Mouse (Mus musculus): ENCODE measurements around the gene Slc12a9.
A peak's percentile ranks its signal among the peaks of the same experiment; 100 is the strongest.

Gene Slc12a9

GRCm38 (mm10) chr5:137333512-137334174 lies at the start of gene Slc12a9:
Slc12a9 (minus strand) TSS chr5:137333597.
- DNase-seq (ENCODE audit: low spot score in 2 of 2): peak; percentile 90 to 92

DNA sequence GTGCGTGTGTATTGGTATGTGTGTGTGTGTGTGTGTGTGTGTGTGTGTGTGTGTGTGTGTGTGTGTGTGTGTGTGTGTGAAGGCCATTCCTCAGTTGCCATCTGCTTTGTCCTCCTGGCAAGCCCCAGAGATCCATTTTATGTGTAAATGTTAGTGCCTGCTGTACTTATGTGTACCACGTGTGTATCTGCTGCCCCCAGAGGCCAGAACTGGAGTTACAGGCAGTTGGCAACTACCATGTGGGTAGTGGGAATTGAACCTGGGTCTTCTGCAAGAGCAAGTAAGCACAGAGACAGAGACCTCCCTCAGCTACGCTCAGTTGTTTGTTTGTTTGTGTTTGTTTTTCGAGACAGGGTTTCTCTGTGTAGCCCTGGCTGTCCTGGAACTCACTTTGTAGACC lies 47.8 kb upstream of the Slc12a9 start:
- DNase-seq (ENCODE audit: low spot score in 2 of 2): peak in 1 of 2 experiments; percentile 27

GRCm38 (mm10) chr5:137377603-137378002 lies 44.2 kb upstream of the Slc12a9 start:
- no peak for DNase-seq (ENCODE audit: low spot score in 2 of 2)

DNA sequence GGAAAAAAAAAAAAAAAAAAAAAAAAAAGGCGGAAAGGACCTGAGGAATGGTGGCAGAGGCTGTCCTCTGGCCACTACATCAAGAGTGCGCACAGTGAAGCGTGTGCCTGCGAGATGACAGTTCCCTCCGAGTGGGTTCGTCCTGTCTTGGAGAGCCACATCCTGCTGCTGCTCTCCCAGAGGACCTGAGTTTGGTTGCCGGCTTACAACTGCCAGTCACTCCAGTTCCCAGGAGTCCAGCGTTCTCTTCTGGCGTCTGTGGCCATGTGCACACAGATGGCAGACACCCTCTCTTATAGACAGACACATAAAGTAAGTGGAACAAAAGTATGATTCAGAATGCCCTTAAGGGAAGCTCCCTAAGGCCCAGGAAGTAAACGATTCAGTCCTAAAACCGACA lies 43.8 kb upstream of the Slc12a9 start:
- DNase-seq (ENCODE audit: low spot score in 2 of 2): no peak

- no peak for DNase-seq (ENCODE audit: low spot score in 2 of 2)
These were observed 43.3 kb upstream of the Slc12a9 start for GRCm38 (mm10) chr5:137376722-137377121.

DNA sequence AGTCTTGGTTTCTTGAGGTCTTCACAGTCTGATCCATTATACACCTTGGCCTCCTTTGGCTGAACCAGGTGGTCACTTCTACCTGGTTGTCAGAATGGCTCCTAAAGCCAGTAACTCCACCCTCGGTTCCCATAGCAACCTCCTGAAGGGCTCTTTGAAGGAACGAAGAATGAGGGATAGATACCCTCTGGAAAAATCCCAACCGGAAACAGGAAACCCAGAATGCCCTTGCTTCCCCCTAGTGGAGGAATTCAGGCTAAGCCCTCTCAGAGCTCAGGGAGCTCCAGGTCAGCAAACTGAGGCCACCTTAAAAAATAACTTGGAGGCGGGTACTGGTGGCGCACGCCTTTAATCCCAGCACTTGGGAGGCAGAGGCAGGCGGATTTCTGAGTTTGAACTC lies 42.8 kb upstream of the Slc12a9 start:
- no peak for DNase-seq (ENCODE audit: low spot score in 2 of 2)

GRCm38 (mm10) chr5:137375627-137376026 lies 42.2 kb upstream of the Slc12a9 start:
- DNase-seq (ENCODE audit: low spot score in 2 of 2): no peak

- DNase-seq (ENCODE audit: low spot score in 2 of 2): no peak
These were observed 41.2 kb upstream of the Slc12a9 start for GRCm38 (mm10) chr5:137374521-137375080.

- no peak for DNase-seq (ENCODE audit: low spot score in 2 of 2)
These were observed 40.1 kb upstream of the Slc12a9 start for GRCm38 (mm10) chr5:137373371-137373950.

GRCm38 (mm10) chr5:137369665-137370064 lies 36.3 kb upstream of the Slc12a9 start:
- no peak for DNase-seq (ENCODE audit: low spot score in 2 of 2)

GRCm38 (mm10) chr5:137358382-137358781 lies 25.0 kb upstream of the Slc12a9 start:
- no peak for DNase-seq (ENCODE audit: low spot score in 2 of 2)

- DNase-seq (ENCODE audit: low spot score in 2 of 2): no peak
These were observed 20.7 kb upstream of the Slc12a9 start for GRCm38 (mm10) chr5:137354091-137354490.

- no peak for DNase-seq (ENCODE audit: low spot score in 2 of 2)
These were observed 18.9 kb upstream of the Slc12a9 start for GRCm38 (mm10) chr5:137352011-137352975.

DNA sequence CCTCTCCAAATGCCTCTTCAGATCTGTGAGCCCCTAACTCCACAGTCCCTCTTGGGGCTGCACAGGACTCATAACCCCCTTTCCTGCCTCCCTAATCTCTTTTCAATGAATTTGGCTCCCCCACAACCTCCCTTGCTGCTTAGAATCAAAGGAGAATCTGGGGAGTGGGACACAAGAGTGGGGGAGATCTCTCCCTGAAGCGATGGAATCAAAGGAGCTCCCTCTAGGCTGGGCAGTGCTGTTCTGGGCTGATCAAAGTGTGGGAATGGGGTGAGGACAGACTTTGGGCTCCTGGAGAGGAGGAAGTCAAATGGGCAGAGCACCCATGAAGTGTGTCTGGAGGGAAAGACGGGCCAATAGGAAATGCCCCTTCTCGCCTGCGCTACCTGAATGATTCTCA lies 18.0 kb upstream of the Slc12a9 start:
- DNase-seq (ENCODE audit: low spot score in 2 of 2): no peak

DNA sequence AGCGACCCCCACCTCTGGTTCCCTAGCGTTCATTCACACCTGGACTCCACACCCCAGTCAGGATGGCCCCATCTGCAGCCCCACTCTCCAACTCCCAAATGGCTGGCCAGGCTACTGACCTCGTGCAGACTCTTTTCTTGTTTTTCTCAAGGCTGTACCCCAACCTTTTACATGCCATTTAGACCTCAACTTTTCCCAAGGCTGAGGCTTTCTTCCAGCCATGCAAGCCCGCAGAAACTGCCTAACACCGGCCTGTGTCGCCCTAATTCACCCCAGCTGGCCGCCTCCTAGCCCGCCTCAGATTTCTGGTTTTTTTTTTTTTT lies 17.6 kb upstream of the Slc12a9 start:
- DNase-seq (ENCODE audit: low spot score in 2 of 2): no peak

- DNase-seq (ENCODE audit: low spot score in 2 of 2): no peak
These were observed 17.0 kb upstream of the Slc12a9 start for GRCm38 (mm10) chr5:137350205-137351057.

GRCm38 (mm10) chr5:137349384-137350204 lies 16.2 kb upstream of the Slc12a9 start, which contains the start of gene Ephb4:
Ephb4 (plus strand) TSS chr5:137350109.
- DNase-seq (ENCODE audit: low spot score in 2 of 2): peak; percentile 61 to 77

DNA sequence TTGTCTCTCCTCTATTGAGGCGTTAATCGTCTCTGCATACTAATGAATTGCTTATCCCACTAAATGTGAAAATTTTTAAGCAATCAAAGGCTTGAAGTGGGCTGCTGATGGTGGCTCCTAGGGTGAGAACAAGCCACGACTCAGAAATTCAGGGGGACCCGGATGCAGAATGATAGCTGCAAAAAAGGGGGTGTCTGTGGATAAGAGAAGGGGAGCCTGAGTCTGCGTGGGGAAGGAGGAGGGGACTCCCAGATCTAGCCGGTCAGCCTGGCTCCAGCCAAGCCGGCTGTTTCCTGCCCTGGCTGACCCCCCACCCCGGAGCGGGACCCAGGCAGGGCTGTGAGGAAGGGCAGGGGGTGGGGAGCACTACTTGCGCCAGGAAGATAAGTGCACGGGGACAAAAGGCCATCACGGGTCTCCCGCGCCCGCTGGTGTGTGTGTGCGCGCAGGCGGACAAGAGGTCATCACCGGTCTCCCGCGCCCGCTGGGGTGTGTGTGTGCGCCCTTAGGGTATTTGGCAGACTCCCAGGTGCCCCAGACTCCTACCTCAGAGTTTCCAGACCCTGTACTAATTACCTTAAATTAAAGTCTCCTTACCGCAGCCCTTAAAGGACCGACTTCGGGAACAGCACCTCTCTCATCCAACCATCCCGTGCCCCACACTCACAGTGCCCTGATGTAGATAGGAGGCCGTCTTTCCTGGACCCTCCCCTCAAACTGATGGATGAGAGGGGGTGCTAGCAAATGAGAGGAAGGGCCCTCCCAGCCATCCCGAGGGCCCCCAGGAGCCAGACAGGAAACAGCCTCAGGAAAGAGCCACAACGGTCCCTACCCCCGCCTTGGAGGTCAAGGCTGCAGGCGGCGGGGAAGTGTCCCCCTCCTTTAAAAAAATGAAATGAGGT lies 15.3 kb upstream of the Slc12a9 start:
- DNase-seq (ENCODE audit: low spot score in 2 of 2): no peak

GRCm38 (mm10) chr5:137347856-137348255 lies 14.5 kb upstream of the Slc12a9 start:
- no peak for DNase-seq (ENCODE audit: low spot score in 2 of 2)
